Mouse (Mus musculus): ENCODE data around the gene Angpt4.
A peak's percentile ranks its signal among the peaks of the same experiment; 100 is the strongest.

Gene Angpt4

GRCm38 (mm10) chr2:151985426-151986172 is 74.6 kb downstream of the Angpt4 start:
- DNase-seq: no peak

DNA sequence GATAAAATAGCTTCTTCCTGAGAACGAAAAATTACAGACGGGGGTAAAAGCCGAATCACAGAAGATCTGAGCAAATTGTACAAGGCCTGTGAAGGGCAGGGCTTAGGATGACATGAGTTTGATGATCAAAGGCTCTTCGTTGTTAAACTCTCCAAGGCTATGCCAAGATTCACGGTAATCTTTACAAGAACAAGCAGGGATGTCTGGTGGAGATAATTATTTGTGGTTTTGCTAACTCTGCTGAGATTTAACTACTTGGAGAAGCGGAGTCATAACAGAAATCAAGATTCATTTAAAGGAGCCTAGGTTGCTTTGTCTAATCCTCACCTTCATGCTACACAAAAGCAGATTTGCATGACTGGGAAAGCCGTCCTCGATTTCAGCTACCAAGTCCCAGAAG is 75.9 kb downstream of the Angpt4 start:
- no peak for DNase-seq

- no peak for DNase-seq
Observed at GRCm38 (mm10) chr2:151988978-151989377, 78.0 kb downstream of the Angpt4 start.

DNA sequence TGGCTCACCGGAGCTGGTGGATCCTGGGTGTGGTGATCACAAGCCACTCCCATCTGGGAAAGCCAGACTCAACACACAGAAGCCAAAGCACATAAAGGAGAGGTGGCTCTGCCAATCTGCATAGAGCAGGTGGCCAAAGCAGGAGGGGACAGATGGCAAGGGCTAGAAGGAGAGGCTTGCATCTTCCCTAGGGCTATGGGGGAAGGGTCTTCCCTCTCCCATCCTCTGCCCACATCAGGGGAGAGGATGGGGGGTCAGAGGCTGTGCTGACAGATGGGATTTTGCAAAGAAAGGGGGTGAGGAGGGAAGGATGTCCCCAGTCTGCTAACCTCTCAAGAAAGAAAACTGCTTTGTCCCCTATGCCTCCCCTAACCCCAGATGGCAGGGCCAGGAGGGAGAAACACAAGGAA is 80.0 kb downstream of the Angpt4 start:
- DNase-seq: peak; percentile 65

- DNase-seq: no peak
Observed at GRCm38 (mm10) chr2:151991446-151991845, 80.4 kb downstream of the Angpt4 start.

DNA sequence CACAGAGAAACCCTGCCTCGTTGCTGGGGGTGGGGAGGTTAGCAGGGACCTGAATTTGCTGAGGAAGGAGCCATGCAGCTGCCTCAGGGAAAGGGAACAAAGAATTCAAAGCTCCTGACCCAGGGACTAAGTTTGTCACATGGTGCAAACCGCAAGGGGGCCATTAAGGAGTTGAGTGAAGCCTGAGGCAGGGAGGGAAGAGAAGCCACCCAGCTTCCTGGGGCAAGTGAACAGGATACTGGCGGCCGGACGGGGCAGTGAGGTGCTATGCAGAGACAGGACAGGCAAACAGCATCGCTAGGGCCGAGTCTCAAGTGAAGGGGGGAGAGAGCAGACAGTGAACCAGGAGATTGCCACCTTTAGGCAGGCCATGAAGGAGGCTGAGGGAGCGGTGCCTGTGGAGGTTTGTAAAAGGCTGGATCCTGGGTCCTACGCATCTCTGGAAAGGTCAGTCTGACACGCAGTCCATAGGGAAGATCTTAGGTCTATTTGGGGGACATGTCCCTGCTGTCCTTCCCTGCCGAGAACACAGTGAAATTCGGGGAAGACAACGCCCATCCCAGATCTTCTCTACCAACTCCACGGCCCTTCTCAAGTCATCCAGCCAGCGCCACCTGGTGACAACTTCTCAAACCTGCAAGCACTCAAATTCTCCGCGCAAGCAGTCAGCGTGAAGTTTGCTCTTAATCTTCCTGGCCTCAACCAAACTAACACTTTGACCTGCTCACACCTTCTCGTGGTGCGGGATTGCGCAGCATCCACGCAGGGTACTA is 83.5 kb downstream of the Angpt4 start:
- peak; percentile 62 for DNase-seq
